Comparison of ENCODE assay signal across 22 mouse cellular contexts in genomic region chr11:103922812-103923211, GRCm38 (mm10).
"Had no signal": no experiment of that assay in that cellular context is flagged by ENCODE, and none has a peak within 500 bp of the region (broad histone marks: within the 10 kb centered on the region; RNA-seq: fewer than 3 reads in every experiment).

No protein-coding gene starts in this region.

- H3K4me2 ChIP-seq: intestine, embryonic 15.5 days; limb, embryonic 12.5 days; limb, embryonic 15.5 days; liver, embryonic 12.5 days; liver, embryonic 15.5 days; lung, embryonic 15.5 days; neural tube, embryonic 12.5 days; neural tube, embryonic 15.5 days had no signal

- H3K27me3 ChIP-seq: intestine, embryonic 15.5 days; limb, embryonic 12.5 days; limb, embryonic 15.5 days; liver, embryonic 12.5 days; liver, embryonic 15.5 days; lung, embryonic 15.5 days; neural tube, embryonic 12.5 days; neural tube, embryonic 15.5 days had no signal

- DNase-seq: kidney, adult 11 months; kidney, adult 9 months; kidney, postnatal 25 days; left cerebral cortex, postnatal 4 days; lung, adult 18-20 months; lung, postnatal 10 days; lung, postnatal 36 days; right cerebral cortex, adult 18-20 months; right cerebral cortex, postnatal 14 days; right cerebral cortex, postnatal 4 days; thymus, adult 2 months; thymus, postnatal 14 days had no signal

- H3K9me3 ChIP-seq: intestine, embryonic 15.5 days; limb, embryonic 12.5 days; limb, embryonic 15.5 days; liver, embryonic 12.5 days; liver, embryonic 15.5 days; lung, embryonic 15.5 days; neural tube, embryonic 12.5 days; neural tube, embryonic 15.5 days had no signal

- H3K4me3 ChIP-seq: intestine, embryonic 15.5 days; limb, embryonic 12.5 days; limb, embryonic 15.5 days; liver, embryonic 12.5 days; liver, embryonic 15.5 days; lung, embryonic 15.5 days; neural tube, embryonic 12.5 days; neural tube, embryonic 15.5 days had no signal

- H3K4me1 ChIP-seq: intestine, embryonic 15.5 days; limb, embryonic 12.5 days; limb, embryonic 15.5 days; liver, embryonic 12.5 days; liver, embryonic 15.5 days; lung, embryonic 15.5 days; neural tube, embryonic 12.5 days; neural tube, embryonic 15.5 days had no signal

- H3K9ac ChIP-seq: intestine, embryonic 15.5 days; limb, embryonic 12.5 days; limb, embryonic 15.5 days; liver, embryonic 12.5 days; liver, embryonic 15.5 days; lung, embryonic 15.5 days; neural tube, embryonic 12.5 days; neural tube, embryonic 15.5 days had no signal

- ATAC-seq: intestine, embryonic 15.5 days; liver, embryonic 12.5 days had no signal

- H3K27ac ChIP-seq: intestine, embryonic 15.5 days; kidney, postnatal 0 days; limb, embryonic 12.5 days; limb, embryonic 15.5 days; liver, embryonic 12.5 days; liver, embryonic 15.5 days; lung, embryonic 15.5 days; neural tube, embryonic 12.5 days; neural tube, embryonic 15.5 days; stomach, postnatal 0 days had no signal
